Mouse (Mus musculus) stomach, postnatal 0 days (tissue): ENCODE data around the gene Zc3h18. TPM values are rescaled to one million over a fixed set of nuclear protein-coding genes. Genes with fewer than 3 reads are reported as not detected.

Source experiments
- ATAC-seq: fragments of 200-750 bp; cut with Nextera tagmentation; 2 replicates; pipeline ENCODE4 v1.8.0; 2017; ENCODE audit not compliant: low FRiP score, low TSS enrichment
- DNase-seq: peaks from one replicate; pipeline ENCODE4 v3.0.0-alpha.2; 2016; ENCODE audit warnings: low spot score
- H3K27ac ChIP-seq: fragments of 300-500 bp; sonication (generic); replicated peaks from 2 replicates; pipeline ENCODE4 v1.5.1; 2014; ENCODE audit warnings: mild to moderate bottlenecking, control low read depth
- H3K27me3 ChIP-seq: fragments of 300-500 bp; sonication (generic); 2 replicates; pipeline ENCODE4 v1.6.1; 2014; ENCODE audit warnings: low read length; ENCODE audit not compliant: control insufficient read depth, insufficient read depth
- H3K36me3 ChIP-seq: fragments of 300-500 bp; sonication (generic); 2 replicates; pipeline ENCODE4 v1.6.1; 2014; ENCODE audit warnings: low read length, mixed read lengths; ENCODE audit not compliant: control insufficient read depth, insufficient read depth
- H3K4me1 ChIP-seq: fragments of 300-500 bp; sonication (generic); replicated peaks from 2 replicates; pipeline ENCODE4 v1.6.1; 2014; ENCODE audit warnings: antibody characterized with exemption; ENCODE audit not compliant: control insufficient read depth, insufficient read depth
- H3K4me2 ChIP-seq: fragments of 300-500 bp; sonication (generic); replicated peaks from 2 replicates; pipeline ENCODE4 v1.6.1; 2014; ENCODE audit warnings: low read depth, mild to moderate bottlenecking, control low read depth, moderate library complexity
- H3K4me3 ChIP-seq: fragments of 300-500 bp; sonication (generic); 2 replicates; pipeline ENCODE4 v1.5.1; 2014; ENCODE audit warnings: low read depth, low read length, control low read depth
- H3K9ac ChIP-seq: fragments of 300-500 bp; sonication (generic); 2 replicates; pipeline ENCODE4 v1.6.1; 2014; ENCODE audit warnings: mild to moderate bottlenecking, low read length, control low read depth, mixed read lengths
- H3K9me3 ChIP-seq: fragments of 300-500 bp; sonication (generic); 2 replicates; pipeline ENCODE4 v1.6.1; 2016; ENCODE audit warnings: low read length; ENCODE audit not compliant: control insufficient read depth
- CTCF ChIP-seq: IDR thresholded peaks from 2 replicates; pipeline ENCODE4 v1.5.1; 2016; ENCODE audit warnings: antibody characterized with exemption, low read depth, mild to moderate bottlenecking, moderate library complexity
- EP300 ChIP-seq: optimal IDR thresholded peaks from 2 replicates; pipeline ENCODE3; 2016; ENCODE audit warnings: antibody characterized with exemption
- WGBS: fragments of 180-500 bp; shearing (Covaris S2); extraction: QIAGEN DNeasy Blood & Tissue Kit; methylation state at CpG from one replicate; pipeline ENCODE4 v1.1.7; 2014; 5-methylcytosine and 5-hydroxymethylcytosine counted together
- polyA plus RNA-seq: library from polyadenylated mRNA; unstranded; fragments of >200 nt; fragmentation: Nextera tagmentation; extraction: Ambion mirVana; gene quantifications from 2 replicates; pipeline ENCODE4 v1.2.1, GENCODE M21; 2015

The Zc3h18 gene
- polyA plus RNA-seq, 1 experiment from 2014 or later, result 19.4 TPM

DNA sequence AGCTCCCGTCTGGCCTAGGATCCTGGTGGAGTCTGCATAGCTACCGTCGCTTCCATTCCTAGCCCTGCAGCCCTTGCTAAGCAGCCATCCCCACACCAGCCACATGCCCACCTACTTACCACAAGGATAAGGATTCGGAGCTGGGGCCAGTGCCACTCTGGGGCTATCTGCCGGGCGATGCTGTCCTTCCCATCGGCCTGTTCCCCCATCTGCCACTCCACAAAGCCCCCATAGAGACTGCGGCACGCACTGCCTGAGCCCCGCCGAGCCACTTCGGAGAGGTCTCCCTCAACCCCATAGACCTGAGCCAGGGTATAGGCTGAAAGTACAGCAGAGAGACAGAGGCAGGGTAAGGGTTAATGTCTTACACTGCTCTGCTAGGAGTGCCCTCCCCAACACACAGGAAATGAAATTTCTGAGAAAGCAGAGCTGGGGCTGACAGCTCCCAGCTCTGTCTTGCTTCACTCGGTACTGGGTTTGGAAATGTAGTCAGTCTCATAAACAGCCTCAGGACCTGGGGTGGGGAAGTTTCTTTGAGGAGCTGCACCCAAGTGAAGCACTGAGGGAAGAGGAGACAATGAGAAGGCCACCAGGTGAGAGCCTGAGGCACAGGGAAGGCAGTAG lies 61.4 kb downstream of the Zc3h18 start:
- WGBS, result 89% methylated on average over 13 of the region's 13 CpGs
- no peak for TF ChIP-seq EP300
- TF ChIP-seq CTCF, result no peak
- Histone ChIP-seq H3K9me3 (no peaks in the 10 kb centered on the region), H3K27ac (no peak overlapping the region), H3K9ac (no peak overlapping the region), H3K4me1 (no peaks in the 10 kb centered on the region), H3K27me3 (no peaks in the 10 kb centered on the region), H3K36me3 (peaks cover 12% of the 10 kb centered on the region; the same call in 1 of the 2 replicates), H3K4me3 (no peak overlapping the region), H3K4me2 (no peak overlapping the region)
- ATAC-seq, result no peak; the same call in 1 of the 2 replicates
- no peak for DNase-seq

DNA sequence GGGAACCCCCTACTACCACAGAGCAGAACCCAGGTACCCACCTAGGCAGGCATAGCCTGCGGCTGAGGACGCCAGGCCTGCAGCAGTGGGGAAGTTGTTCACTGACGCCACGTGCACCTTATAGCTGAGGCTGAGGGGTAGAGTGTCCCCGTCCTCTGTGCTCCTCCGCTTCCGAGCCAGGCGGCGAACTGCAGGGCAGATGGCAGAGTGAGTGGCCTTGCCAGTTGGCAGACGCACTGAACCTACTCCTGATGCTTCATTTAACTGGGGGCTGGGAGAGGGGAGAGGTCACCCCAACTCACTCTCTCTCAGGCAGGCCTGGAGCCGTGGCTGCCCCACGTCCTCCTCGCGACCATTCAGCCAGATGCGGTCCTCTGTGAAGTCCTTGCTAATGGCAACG lies 62.9 kb downstream of the Zc3h18 start:
- Histone ChIP-seq H3K9me3 (no peaks in the 10 kb centered on the region), H3K4me3 (no peak overlapping the region), H3K9ac (no peak overlapping the region), H3K27ac (no peak overlapping the region), H3K4me1 (no peaks in the 10 kb centered on the region), H3K4me2 (no peak overlapping the region), H3K27me3 (no peaks in the 10 kb centered on the region), H3K36me3 (peaks cover 12% of the 10 kb centered on the region; the same call in 1 of the 2 replicates)
- TF ChIP-seq EP300, result no peak
- ATAC-seq (no peak), DNase-seq (no peak)
- WGBS, result 92% methylated on average over 16 of the region's 16 CpGs

DNA sequence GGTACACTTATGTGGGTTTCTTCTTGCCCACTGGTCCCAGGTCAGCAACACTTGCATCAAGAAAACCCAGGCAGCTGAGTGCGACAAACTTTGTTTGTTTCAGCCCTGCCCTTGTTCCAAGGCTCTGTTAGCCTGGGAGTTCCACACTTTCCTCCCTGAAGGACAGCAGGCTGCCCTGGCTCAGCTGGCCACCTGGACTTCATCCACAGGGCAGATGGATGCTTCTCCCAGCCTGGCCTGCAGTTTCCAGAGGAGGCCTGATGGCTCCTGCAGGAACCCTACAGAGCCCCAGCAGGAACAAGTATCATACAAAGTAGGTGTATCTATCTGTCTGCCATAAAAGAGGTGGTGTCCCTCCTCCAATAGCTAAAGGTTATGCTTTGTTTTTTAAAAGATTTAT lies 64.9 kb downstream of the Zc3h18 start:
- no peaks in the 10 kb centered on the region for H3K9me3 ChIP-seq
- no peaks in the 10 kb centered on the region for H3K4me1 ChIP-seq
- 75% methylated on average over 1 of the region's 1 CpGs for WGBS
- H3K36me3 ChIP-seq, result 0 out of 2 replicates have a peak, but pooled peaks cover 5% of the 10 kb centered on the region
- DNase-seq (no peak), ATAC-seq (no peak)
- H3K27me3 ChIP-seq, result no peaks in the 10 kb centered on the region
- TF ChIP-seq CTCF, result no peak
- TF ChIP-seq EP300, result no peak
- H3K4me2 ChIP-seq, result no peak overlapping the region
- no peak overlapping the region for H3K27ac ChIP-seq
- H3K4me3 ChIP-seq, result no peak overlapping the region
- H3K9ac ChIP-seq, result no peak overlapping the region

DNA sequence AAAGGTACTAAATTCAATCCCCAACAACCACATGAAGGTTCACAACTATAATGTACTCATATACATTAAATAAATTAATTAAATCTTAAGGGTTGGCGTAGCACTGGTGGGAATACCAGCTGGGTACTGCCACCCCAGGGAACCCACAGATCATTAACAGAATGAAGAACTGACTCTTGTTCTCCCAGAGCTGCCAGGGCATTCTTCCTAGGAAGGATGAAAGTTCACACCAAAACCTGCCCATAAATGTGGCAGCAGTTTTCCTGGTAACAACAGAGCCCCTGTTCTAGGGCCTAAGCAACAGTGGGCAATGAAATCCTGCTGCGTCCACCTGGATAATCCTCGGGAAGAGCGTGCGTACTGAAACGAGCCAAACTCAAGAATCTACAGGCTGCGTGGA lies 65.9 kb downstream of the Zc3h18 start:
- H3K4me2 ChIP-seq, result peak overlapping the region; percentile 99
- H3K27ac ChIP-seq, result no peak overlapping the region
- H3K4me3 ChIP-seq, result peak overlapping the region; percentile 61
- no peaks in the 10 kb centered on the region for H3K4me1 ChIP-seq
- H3K9me3 ChIP-seq, result no peaks in the 10 kb centered on the region
- H3K27me3 ChIP-seq, result no peaks in the 10 kb centered on the region
- DNase-seq (no peak), ATAC-seq (no peak)
- TF ChIP-seq EP300 (no peak), CTCF (no peak)
- no peaks in the 10 kb centered on the region for H3K36me3 ChIP-seq
- WGBS, result 19% methylated on average over 7 of the region's 7 CpGs
- H3K9ac ChIP-seq, result peak overlapping the region; percentile 75; the same call in 1 of the 2 replicates

DNA sequence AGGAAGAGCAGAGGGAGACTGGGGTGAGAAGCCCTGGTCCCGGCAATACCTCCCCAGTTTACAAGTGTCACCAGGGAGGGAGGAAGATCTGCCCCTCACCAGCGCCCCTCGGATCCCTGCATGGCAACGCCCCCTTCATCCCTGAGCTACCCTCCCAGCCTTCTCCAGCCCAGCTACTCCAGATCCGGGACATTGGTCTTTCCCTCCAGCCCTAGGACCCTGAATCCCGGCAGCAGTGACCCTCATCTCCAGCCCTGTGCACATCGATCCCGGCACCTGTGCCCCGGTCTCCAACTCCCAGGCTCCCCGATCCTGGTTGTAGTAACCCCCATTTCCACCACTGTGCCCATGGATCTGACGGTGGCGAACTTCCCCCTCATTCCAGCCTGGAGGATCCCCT lies 66.4 kb downstream of the Zc3h18 start:
- WGBS, result 0% methylated on average over 12 of the region's 12 CpGs
- H3K9me3 ChIP-seq, result no peaks in the 10 kb centered on the region
- H3K27ac ChIP-seq, result peak overlapping the region; percentile 67
- H3K27me3 ChIP-seq, result no peaks in the 10 kb centered on the region
- H3K9ac ChIP-seq, result peak overlapping the region; percentile 75
- peak overlapping the region; percentile 61 for H3K4me3 ChIP-seq
- no peaks in the 10 kb centered on the region for H3K36me3 ChIP-seq
- no peak for DNase-seq
- no peaks in the 10 kb centered on the region for H3K4me1 ChIP-seq
- peak overlapping the region; percentile 99 for H3K4me2 ChIP-seq
- TF ChIP-seq CTCF (no peak), EP300 (no peak)
- no peak for ATAC-seq

DNA sequence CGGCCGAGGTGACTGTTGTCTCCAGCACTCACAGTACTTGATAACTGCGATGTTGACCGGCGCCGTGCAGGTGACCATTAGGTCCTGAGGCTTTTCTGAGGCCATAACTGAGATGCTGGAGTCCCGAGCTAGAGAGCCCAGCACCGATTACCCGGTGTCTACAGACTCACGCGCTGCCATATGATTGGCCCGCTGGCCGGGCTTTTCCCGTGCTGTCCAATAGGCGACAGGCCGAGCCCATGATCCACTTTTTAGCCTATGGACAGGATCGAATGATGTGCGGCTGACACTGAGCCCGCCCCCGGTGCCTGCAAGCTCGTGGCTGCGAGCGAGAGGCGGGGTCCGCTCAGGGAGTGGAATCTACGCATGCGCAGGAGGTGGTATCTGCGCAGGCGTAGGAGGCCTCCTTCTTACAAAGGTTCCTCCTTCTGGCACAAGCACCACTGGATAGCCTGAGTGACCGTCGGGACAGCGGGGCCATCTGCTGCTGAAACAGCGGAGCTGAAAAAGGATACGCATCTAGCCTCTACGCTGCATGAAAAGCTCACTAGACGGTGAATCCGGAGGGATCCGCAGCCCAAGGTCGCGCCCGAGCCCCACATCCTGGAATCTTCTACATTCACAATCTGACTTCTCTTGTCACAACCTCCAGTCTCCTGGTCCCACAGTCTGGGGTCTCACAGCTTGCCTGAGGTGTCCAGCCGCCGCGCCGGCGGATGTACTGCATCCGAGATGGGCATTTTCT lies 67.0 kb downstream of the Zc3h18 start, which contains the start of gene Mvd:
Gene Mvd (minus strand): TSS at position 161 of the 745 bp plus-strand sequence.
- Histone ChIP-seq H3K4me2 (peak within 1 kb of the TSS; percentile 99), H3K9me3 (no peaks in the 10 kb centered on the region), H3K4me3 (peak within 1 kb of the TSS; percentile 61), H3K27ac (peak within 1 kb of the TSS; percentile 97), H3K4me1 (no peaks in the 10 kb centered on the region), H3K27me3 (no peaks in the 10 kb centered on the region), H3K9ac (peak within 1 kb of the TSS; percentile 75), H3K36me3 (no peaks in the 10 kb centered on the region)
- DNase-seq (peak; percentile 99), ATAC-seq (peak; percentile 97)
- TF ChIP-seq EP300, result no peak
- peak; percentile 66 for TF ChIP-seq CTCF
- WGBS, result under 1% methylated on average over 47 of the region's 47 CpGs
